Mouse (Mus musculus) small intestine, adult 2 months (tissue): ENCODE data around the gene Ltbp3. TPM values are rescaled to one million over a fixed set of nuclear protein-coding genes. Genes with fewer than 3 reads are reported as not detected.

Source experiments
- H3K27ac ChIP-seq: fragments of 200-500 bp; 2 replicates; pipeline ENCODE4 v1.5.1; 2012; ENCODE audit warnings: low read depth, low read length, control low read depth, inconsistent platforms; ENCODE audit not compliant: insufficient read depth
- H3K27me3 ChIP-seq: fragments of 200-500 bp; 2 replicates; pipeline ENCODE4 v1.6.1; 2012; ENCODE audit warnings: mild to moderate bottlenecking, moderate library complexity, low read length, inconsistent platforms; ENCODE audit not compliant: control insufficient read depth, insufficient read depth
- H3K36me3 ChIP-seq: fragments of 200-500 bp; 2 replicates; pipeline ENCODE4 v1.6.1; 2012; ENCODE audit warnings: mild to moderate bottlenecking, low read length, control low read depth, inconsistent platforms; ENCODE audit not compliant: control insufficient read depth, insufficient read depth
- H3K4me1 ChIP-seq: fragments of 200-500 bp; 2 replicates; pipeline ENCODE4 v1.6.1; 2012; ENCODE audit warnings: low read length, inconsistent platforms, mixed read lengths; ENCODE audit not compliant: control insufficient read depth, insufficient read depth, insufficient read length
- H3K4me3 ChIP-seq: fragments of 200-500 bp; 2 replicates; pipeline ENCODE4 v1.5.1; 2012; ENCODE audit warnings: low read depth, mild to moderate bottlenecking, control low read depth, inconsistent platforms, low read length, moderate library complexity
- CTCF ChIP-seq: fragments of 200-500 bp; IDR thresholded peaks from 2 replicates; pipeline ENCODE4 v1.5.1; 2012; ENCODE audit warnings: low read depth, mild to moderate bottlenecking, control low read depth, inconsistent platforms, low read length, moderate library complexity, mixed read lengths; ENCODE audit not compliant: insufficient replicate concordance, insufficient read length; ENCODE audit errors: extremely low read depth
- POLR2A ChIP-seq: fragments of 200-500 bp; IDR thresholded peaks from 2 replicates; pipeline ENCODE4 v1.6.1; 2012; ENCODE audit warnings: low read depth, mild to moderate bottlenecking, control low read depth, inconsistent platforms, low read length, moderate library complexity
- WGBS: fragments of 180-500 bp; shearing (Covaris S2); methylation state at CpG from one replicate; pipeline ENCODE4 v1.1.7; 2018; 5-methylcytosine and 5-hydroxymethylcytosine counted together
- polyA plus RNA-seq: library from polyadenylated mRNA; depleted of rRNA; stranded (reverse); fragments of >200 nt; gene quantifications from 2 replicates; pipeline ENCODE4 v1.2.3, GENCODE M21; 2012

The Ltbp3 gene
- polyA plus RNA-seq, 1 experiment, result 28.2 TPM

- Histone ChIP-seq H3K4me3 (peak within 1 kb of the TSS; percentile 96), H3K27ac (peak within 1 kb of the TSS; percentile 87), H3K27me3 (no peaks in the 10 kb centered on the region), H3K36me3 (peaks cover 15% of the 10 kb centered on the region), H3K4me1 (peaks cover 10% of the 10 kb centered on the region)
- TF ChIP-seq CTCF, result no peak
- TF ChIP-seq POLR2A, result peak; percentile 77
- under 1% methylated on average over 64 of the region's 64 CpGs for WGBS
Measured at GRCm38 (mm10) chr19:5770925-5771860, 30.5 kb downstream of the Ltbp3 start, which contains the start of gene Scyl1. Gene Scyl1, minus strand, starts transcription at chr19:5771419.

DNA sequence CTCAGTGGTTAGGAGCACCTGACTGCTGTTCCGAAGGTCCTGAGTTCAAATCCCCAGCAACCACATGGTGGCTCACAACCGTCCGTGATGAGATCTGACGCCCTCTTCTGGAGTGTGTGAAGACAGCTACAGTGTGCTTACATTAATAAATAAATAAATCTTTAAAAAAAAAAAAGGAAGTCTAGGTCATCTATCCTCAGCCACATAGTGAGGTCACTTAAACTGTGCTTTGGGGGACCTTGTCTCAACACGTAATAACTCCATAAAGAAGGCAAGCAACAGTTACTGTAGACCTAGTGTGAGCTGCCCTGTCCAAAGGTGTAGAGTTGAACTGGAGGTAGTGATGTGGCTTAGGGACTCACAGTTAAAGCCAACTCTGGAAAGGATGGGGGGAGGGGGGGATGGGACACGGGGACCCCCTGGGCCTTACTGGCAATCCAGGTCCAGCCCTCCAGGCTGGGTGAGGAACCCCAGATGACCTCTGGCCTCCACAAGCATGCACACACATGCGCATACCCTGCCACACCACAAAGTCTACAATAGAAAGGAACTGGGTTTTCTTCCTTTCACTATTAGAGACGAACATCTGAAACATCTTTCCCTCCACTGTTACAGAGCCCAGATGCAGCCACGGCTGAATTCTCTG, 36.8 kb downstream of the Ltbp3 start:
- no peaks in the 10 kb centered on the region for H3K4me1 ChIP-seq
- WGBS, result 75% methylated on average over 9 of the region's 9 CpGs
- TF ChIP-seq POLR2A, result no peak
- no peak for TF ChIP-seq CTCF
- no peaks in the 10 kb centered on the region for H3K27me3 ChIP-seq
- no peak overlapping the region for H3K27ac ChIP-seq
- H3K36me3 ChIP-seq, result no peaks in the 10 kb centered on the region
- H3K4me3 ChIP-seq, result no peak overlapping the region

- H3K27ac ChIP-seq, result no peak overlapping the region
- H3K4me1 ChIP-seq, result no peaks in the 10 kb centered on the region
- 80% methylated on average over 8 of the region's 8 CpGs for WGBS
- no peaks in the 10 kb centered on the region for H3K36me3 ChIP-seq
- TF ChIP-seq POLR2A, result no peak
- no peak for TF ChIP-seq CTCF
- H3K4me3 ChIP-seq, result no peak overlapping the region
- no peaks in the 10 kb centered on the region for H3K27me3 ChIP-seq
Measured at GRCm38 (mm10) chr19:5778312-5778711, 37.6 kb downstream of the Ltbp3 start.

DNA sequence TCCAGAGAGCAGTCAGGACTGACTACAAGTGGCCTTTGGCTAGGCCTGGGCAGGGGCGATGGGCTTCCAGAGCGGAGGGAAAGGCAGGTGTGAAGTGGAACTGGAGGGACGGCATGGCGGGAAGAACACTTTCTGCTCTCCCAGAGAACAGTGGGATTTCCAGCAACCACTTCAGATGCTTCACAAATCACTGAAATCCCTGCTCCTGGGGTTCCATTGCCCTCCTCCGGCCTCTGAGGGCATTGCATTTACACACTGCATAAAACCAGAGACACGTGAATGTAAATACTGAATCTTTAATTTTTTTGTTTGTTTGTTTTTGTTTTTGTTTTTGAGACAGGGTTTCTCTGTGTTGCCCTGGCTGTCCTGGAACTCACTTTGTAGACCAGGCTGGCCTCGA, 39.5 kb downstream of the Ltbp3 start:
- WGBS, result 69% methylated on average over 7 of the region's 7 CpGs
- no peaks in the 10 kb centered on the region for H3K4me1 ChIP-seq

GRCm38 (mm10) chr19:5781532-5781931, 40.8 kb downstream of the Ltbp3 start:
- no peak for TF ChIP-seq POLR2A
- TF ChIP-seq CTCF, result no peak
- 89% methylated on average over 6 of the region's 6 CpGs for WGBS

More for the DNA sequence above, 39.5 kb downstream of the Ltbp3 start:
- Histone ChIP-seq H3K4me3 (no peak overlapping the region), H3K36me3 (no peaks in the 10 kb centered on the region), H3K27me3 (no peaks in the 10 kb centered on the region), H3K27ac (no peak overlapping the region)
- peak; percentile 51; the same call in 1 of the 2 replicates for TF ChIP-seq CTCF
- TF ChIP-seq POLR2A, result no peak

GRCm38 (mm10) chr19:5782121-5782520, 41.4 kb downstream of the Ltbp3 start:
- Histone ChIP-seq H3K36me3 (no peaks in the 10 kb centered on the region), H3K27ac (no peak overlapping the region), H3K27me3 (no peaks in the 10 kb centered on the region), H3K4me1 (no peaks in the 10 kb centered on the region), H3K4me3 (no peak overlapping the region)
- WGBS, result 97% methylated on average over 1 of the region's 1 CpGs
- no peak for TF ChIP-seq CTCF
- TF ChIP-seq POLR2A, result no peak

More at GRCm38 (mm10) chr19:5781532-5781931, 40.8 kb downstream of the Ltbp3 start:
- Histone ChIP-seq H3K4me1 (no peaks in the 10 kb centered on the region), H3K27ac (no peak overlapping the region), H3K4me3 (no peak overlapping the region), H3K27me3 (no peaks in the 10 kb centered on the region), H3K36me3 (no peaks in the 10 kb centered on the region)
